Mouse (Mus musculus) retina, postnatal 1 day (tissue): ENCODE measurements around the gene F8.

Source experiments
- DNase-seq: peaks from one replicate; pipeline ENCODE4 v3.0.0-alpha.2; 2012

The F8 gene

DNA sequence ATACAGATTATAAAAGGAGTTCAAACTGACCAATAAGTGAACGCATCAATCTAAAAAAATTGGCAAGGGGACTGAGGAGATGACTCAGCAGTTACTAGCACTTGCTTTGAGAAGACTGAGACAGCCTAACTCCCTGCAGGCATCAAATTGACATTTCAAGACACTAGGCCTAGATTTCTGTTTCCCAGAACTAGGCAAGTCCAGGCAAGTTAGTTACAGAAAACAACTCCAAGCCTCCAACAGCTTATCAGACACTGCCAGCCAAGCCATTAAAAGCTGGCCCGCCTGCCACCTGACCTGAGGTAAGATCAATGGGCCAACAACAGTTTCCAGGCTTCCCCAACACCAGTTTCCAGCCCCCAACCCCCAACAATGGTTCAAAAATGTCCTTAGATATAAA lies 244.7 kb downstream of the F8 start:
- DNase-seq = no peak

DNA sequence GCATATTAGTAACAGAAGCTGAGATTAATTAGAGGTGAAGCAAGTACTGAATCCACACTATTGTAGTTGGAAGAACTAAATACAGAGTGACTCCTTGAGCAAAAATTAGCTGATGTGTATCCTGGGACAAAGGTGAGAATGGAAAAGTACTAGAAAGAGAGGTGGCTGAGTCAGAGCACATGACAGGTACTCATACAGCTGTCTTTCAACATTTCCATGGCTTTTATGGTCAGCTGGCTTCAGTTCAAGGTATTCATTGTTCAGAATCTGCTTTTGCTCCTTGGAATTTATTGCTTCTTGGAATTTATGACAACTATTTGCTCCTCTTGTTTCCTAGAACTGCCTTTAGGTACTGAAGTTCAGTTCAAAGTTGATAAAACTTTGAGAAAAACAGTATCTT lies 245.5 kb downstream of the F8 start:
- DNase-seq = no peak

DNA sequence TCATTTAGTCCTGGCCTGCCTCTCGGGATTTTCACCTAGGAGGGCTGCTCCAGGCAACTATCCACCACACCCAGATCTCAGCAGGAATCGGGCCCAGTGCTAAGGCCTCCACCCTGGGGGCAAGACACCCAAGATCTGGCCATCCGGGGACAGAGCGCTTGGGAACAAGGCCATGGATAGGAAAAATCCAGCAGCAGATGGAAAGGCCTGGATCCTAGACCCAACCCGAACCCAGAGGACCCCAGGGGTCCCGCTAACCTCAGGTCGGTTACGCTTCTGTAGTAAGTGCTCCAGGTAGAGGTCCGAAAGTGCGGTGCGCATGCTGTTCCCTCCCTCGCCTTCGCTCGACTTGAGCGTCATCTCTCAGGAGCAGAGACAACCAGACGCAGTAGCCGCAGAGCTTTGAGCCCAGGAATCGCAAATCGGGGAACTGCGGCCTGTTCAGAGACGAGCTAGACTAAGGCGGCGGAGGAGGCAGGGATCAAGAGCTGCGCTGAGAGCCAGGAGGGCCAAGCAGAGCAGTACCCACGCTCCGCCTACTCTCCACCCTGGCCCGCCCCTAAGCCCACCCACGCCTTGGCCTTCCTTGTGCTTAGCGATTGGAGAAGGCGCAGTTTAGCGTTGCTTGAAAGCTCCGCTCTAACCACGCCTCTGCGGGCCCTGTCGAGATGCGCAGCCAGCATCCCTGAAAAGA lies 251.8 kb downstream of the F8 start, which contains the start of gene Mpp1:
TSS of gene Mpp1 (minus strand) at position 550 of the 694 bp plus-strand sequence.
- peak; percentile 88 for DNase-seq

DNA sequence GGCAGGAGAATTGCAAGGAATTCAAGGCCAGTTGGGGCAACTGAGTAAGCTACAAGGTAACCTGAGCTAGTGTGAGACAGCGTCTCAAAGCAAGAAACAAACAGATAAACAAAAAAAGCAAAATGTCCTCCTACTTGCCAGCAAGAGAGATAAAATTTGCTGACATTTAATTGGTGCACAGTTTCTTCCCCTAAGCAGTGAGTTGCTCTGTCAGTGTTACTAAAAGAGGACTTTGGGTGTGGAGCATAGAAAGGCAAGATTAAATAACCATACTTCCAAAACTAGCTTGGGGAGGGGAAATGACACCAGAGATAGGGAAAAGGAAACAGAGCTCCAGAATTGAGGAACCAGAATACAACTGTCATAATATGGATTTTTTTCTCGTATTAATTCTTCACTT lies 252.9 kb downstream of the F8 start:
- no peak for DNase-seq

DNA sequence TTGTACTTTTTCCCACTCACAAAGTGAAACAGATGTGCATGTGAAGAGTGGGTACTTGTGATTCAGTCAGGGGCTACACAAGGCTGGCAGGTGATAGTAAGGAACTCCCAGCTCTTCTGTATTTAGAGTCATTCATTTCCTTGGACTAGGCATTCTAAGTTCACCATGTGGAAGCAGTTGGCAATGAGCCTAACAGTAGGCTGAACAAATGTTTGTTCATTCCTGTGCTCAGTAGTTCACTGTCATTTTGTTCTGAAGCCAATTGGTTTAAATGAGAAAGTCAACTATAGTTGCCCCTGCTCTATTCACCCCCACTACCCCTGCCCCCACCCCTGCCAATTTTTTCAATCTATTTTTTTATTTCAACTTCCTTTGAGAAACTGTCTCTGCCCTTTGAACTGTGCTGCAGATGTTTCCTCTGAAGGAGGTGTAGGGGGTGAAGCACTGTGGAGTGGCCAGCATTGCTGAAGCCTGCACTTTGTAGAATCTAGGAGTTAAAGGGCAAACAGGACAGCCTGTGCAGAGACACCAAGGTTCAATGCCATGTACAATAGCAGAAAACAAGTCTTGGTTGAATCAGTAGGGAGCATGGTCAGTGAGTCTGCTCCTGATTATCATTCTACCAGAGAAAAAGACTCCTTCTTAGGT lies 254.0 kb downstream of the F8 start:
- DNase-seq = no peak

DNA sequence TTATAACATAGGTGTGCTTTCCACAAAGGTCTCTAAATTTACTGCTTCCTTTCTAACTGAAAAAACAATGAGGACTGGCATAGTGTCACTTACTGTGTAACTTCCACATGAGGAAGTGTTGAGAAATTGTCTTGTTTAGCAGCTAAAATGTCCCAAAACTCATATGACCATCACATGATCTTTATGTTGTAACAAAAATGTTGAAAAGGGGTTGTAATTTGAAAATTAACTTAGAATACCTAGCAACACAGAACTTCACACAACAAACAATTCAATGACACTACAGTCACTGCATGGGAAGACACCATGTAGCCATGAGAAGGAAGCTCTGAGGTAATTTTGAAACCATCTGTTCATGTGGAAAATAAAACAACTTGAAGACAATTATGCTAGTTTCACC lies 255.5 kb downstream of the F8 start:
- no peak for DNase-seq

DNA sequence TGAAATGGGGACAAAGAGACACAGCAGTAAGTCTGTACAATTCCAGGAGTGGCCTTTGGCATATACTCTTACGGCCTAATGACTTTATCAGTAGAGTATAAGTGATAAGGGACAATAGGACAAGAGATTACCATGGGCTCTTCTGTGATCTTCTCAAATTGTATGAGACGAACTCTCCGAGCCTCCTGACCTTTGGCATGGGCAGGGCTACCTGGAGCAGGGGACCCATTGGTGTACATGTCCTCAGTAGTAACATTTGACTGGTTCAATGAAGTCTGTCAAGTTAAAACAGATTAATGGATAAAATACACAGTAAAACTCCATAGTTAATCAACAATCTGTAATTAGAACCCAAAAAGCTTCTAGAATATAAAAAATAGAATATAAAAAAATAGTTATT lies 256.8 kb downstream of the F8 start:
- no peak for DNase-seq
